In genomic region chr3:146993834-146994669, GRCm38 (mm10) we compare ENCODE assay signal across 8 mouse cellular contexts.
DNase-seq lines count a peak whose midpoint lies in the region; ATAC-seq and TF ChIP-seq lines count a peak whose summit lies in the region.

No protein-coding gene starts in this region.

- peak; percentile 91 for ATAC-seq in megakaryocyte-erythroid progenitor cell, adult 5-6 weeks (replicated peaks; ENCODE audit: low FRiP score, low TSS enrichment, poor library complexity, severe bottlenecking)
- no peak for ATAC-seq in monocyte, adult 5-6 weeks (replicated peaks; ENCODE audit: insufficient number of reproducible peaks, low FRiP score, low TSS enrichment, poor library complexity, severe bottlenecking)

- H3K4me1 ChIP-seq in hindbrain, embryonic 10.5 days (replicated peaks), result no peaks in the 10 kb centered on the region

- H3K36me3 ChIP-seq in C2C12 (ENCODE audit: control insufficient read depth, insufficient read depth), result no peaks in the 10 kb centered on the region
- no peaks in the 10 kb centered on the region for H3K36me3 ChIP-seq in hindbrain, embryonic 10.5 days

- no peak overlapping the region for H3ac ChIP-seq in C2C12 (ENCODE audit: control insufficient read depth, insufficient read length, low read depth)

- WGBS in hindbrain, embryonic 10.5 days, result 46% methylated on average over 26 of the region's 26 CpGs

- no peaks in the 10 kb centered on the region for H3K79me2 ChIP-seq in C2C12 (ENCODE audit: control insufficient read depth, insufficient read depth)

- peak; percentile 18 for DNase-seq in WW6 (ENCODE audit: low read depth, low spot score)
- peak; percentile 33 for DNase-seq in fibroblast of lung, adult 2 months (ENCODE audit: low read depth)
- DNase-seq in hindbrain, embryonic 10.5 days (ENCODE audit: low spot score), result peak; percentile 59
- DNase-seq in left cerebral cortex, adult 18-20 months (ENCODE audit: low spot score in 2 of 2), result peak; percentile 36 to 54
- DNase-seq in right cerebral cortex, postnatal 36 days (ENCODE audit: low spot score in 2 of 2), result peak; percentile 21 to 26

- no peaks in the 10 kb centered on the region for H3K79me3 ChIP-seq in C2C12 (ENCODE audit: low read depth)

- no peaks in the 10 kb centered on the region for H3K27me3 ChIP-seq in C2C12 (ENCODE audit: control insufficient read depth, insufficient read depth, insufficient read length)
- H3K27me3 ChIP-seq in hindbrain, embryonic 10.5 days (ENCODE audit: insufficient read depth, poor library complexity, severe bottlenecking), result no peaks in the 10 kb centered on the region

- H3K9me3 ChIP-seq in hindbrain, embryonic 10.5 days, result no peaks in the 10 kb centered on the region

- no peak overlapping the region for H3K27ac ChIP-seq in hindbrain, embryonic 10.5 days

- no peak overlapping the region for H3K4me3 ChIP-seq in C2C12 (ENCODE audit: insufficient read depth, poor library complexity, severe bottlenecking)
- no peak overlapping the region for H3K4me3 ChIP-seq in hindbrain, embryonic 10.5 days

- TF ChIP-seq CTCF in C2C12 (IDR thresholded peaks at IDR 0.05; ENCODE audit: control insufficient read depth, insufficient read depth, insufficient read length), result peak; percentile 35

TF ChIP-seq in C2C12, 6 proteins besides CTCF, POLR2A, EP300 and RAD21:
- no peak for TF ChIP-seq MYOG (IDR thresholded peaks at IDR 0.05; ENCODE audit: control insufficient read depth, extremely low read depth, insufficient read length)
- TF ChIP-seq FOSL1 (IDR thresholded peaks at IDR 0.05; ENCODE audit: insufficient read depth, low read length, poor library complexity, severe bottlenecking), result no peak
- no peak for TF ChIP-seq MYOD1 (IDR thresholded peaks at IDR 0.05; ENCODE audit: control insufficient read depth, insufficient read length, low read depth)
- TF ChIP-seq MAX (IDR thresholded peaks at IDR 0.05), result no peak
- no peak for TF ChIP-seq CEBPB (IDR thresholded peaks at IDR 0.05; ENCODE audit: low read depth)
- TF ChIP-seq USF1 (IDR thresholded peaks at IDR 0.05; ENCODE audit: low read depth), result no peak
TF ChIP-seq in C2C12: peak in this region for 0.
